Mouse (Mus musculus) limb, embryonic 14.5 days (tissue): ENCODE data around the gene Disp2. TPM values are rescaled to one million over a fixed set of nuclear protein-coding genes. Genes with fewer than 3 reads are reported as not detected.

ENCODE experiments used
- ATAC-seq: fragments of 200-750 bp; cut with Nextera tagmentation; 2 replicates; pipeline ENCODE4 v1.8.0; 2017; ENCODE audit warnings: low read depth, moderate number of reproducible peaks, moderate TSS enrichment; ENCODE audit not compliant: low FRiP score
- DNase-seq: peaks from one replicate; pipeline ENCODE4 v3.0.0-alpha.2; 2015; ENCODE audit warnings: low spot score
- H3K27ac ChIP-seq: fragments of 300-500 bp; sonication (generic); replicated peaks from 2 replicates; pipeline ENCODE4 v1.5.1; 2014; ENCODE audit warnings: low read depth, mild to moderate bottlenecking, low read length, moderate library complexity, mixed read lengths
- H3K27me3 ChIP-seq: fragments of 300-500 bp; sonication (generic); 2 replicates; pipeline ENCODE4 v1.6.1; 2014; ENCODE audit warnings: low read length, mixed read lengths; ENCODE audit not compliant: control insufficient read depth, insufficient read depth
- H3K36me3 ChIP-seq: fragments of 300-500 bp; sonication (generic); 2 replicates; pipeline ENCODE4 v1.6.1; 2014; ENCODE audit warnings: mild to moderate bottlenecking, low read length, moderate library complexity, mixed read lengths; ENCODE audit not compliant: control insufficient read depth, insufficient read depth
- H3K4me1 ChIP-seq: fragments of 300-500 bp; sonication (generic); 2 replicates; pipeline ENCODE4 v1.6.1; 2014; ENCODE audit warnings: antibody characterized with exemption, low read length, mixed read lengths; ENCODE audit not compliant: control insufficient read depth, insufficient read depth
- H3K4me2 ChIP-seq: fragments of 300-500 bp; sonication (generic); replicated peaks from 2 replicates; pipeline ENCODE4 v1.6.1; 2014; ENCODE audit warnings: low read depth, mild to moderate bottlenecking, low read length, moderate library complexity; ENCODE audit not compliant: severe bottlenecking
- H3K4me3 ChIP-seq: fragments of 300-500 bp; sonication (generic); replicated peaks from 2 replicates; pipeline ENCODE4 v1.5.1; 2014; ENCODE audit warnings: low read length
- H3K9ac ChIP-seq: fragments of 300-500 bp; sonication (generic); 2 replicates; pipeline ENCODE4 v1.6.1; 2014; ENCODE audit warnings: mild to moderate bottlenecking, low read depth, low read length, moderate library complexity; ENCODE audit not compliant: severe bottlenecking
- H3K9me3 ChIP-seq: fragments of 300-500 bp; sonication (generic); 2 replicates; pipeline ENCODE4 v1.6.1; 2016; ENCODE audit warnings: low read length; ENCODE audit not compliant: control insufficient read depth
- POLR2A ChIP-seq: fragments of 200-500 bp; IDR thresholded peaks from 2 replicates; pipeline ENCODE4 v1.8.0; 2012; ENCODE audit warnings: inconsistent platforms, mild to moderate bottlenecking, moderate library complexity, borderline replicate concordance; ENCODE audit not compliant: insufficient read depth, insufficient read length; ENCODE audit errors: extremely low read depth
- WGBS: fragments of 180-500 bp; shearing (Covaris S2); extraction: QIAGEN DNeasy Blood & Tissue Kit; methylation state at CpG from one replicate; pipeline ENCODE4 v1.1.7; 2014; 5-methylcytosine and 5-hydroxymethylcytosine counted together
- polyA plus RNA-seq, 2 experiments: library from polyadenylated mRNA; depleted of rRNA in 1 of 2; stranded (reverse) in 1 of 2; unstranded in 1 of 2; fragments of >200 nt; fragmentation: Nextera tagmentation in 1 of 2; extraction: Ambion mirVana in 1 of 2; gene quantifications; 2 replicates each; pipeline versions ENCODE4 v1.2.1 to v1.2.3; 2012 to 2014

Disp2 gene
- polyA plus RNA-seq, 2 experiments: 0.03 to 0.16 TPM

DNA sequence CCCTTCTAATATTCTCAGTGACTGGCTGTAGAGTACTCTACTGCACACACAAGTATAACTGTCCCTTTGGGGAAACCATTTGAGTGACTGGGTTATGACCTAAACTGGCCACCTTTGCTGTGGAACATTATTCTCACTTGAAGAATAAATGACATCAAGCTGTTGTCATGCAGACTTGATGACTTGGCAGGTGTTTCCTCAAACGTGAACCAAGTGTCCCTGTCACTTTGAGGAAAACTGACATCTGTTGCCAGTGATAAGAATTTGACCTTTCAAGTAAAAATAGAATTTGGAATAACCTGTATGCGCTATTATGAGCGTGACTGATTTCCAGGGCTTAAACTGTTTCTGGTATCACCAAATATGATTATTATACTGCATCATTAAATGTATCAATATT lies 39.2 kb upstream of the Disp2 start:
- H3K27me3 ChIP-seq: 0 out of 2 replicates have a peak, but pooled peaks cover 12% of the 10 kb centered on the region
- H3K4me3 ChIP-seq: no peak overlapping the region
- ATAC-seq: no peak
- no peaks in the 10 kb centered on the region for H3K9me3 ChIP-seq
- no peak overlapping the region for H3K27ac ChIP-seq
- no peak overlapping the region for H3K9ac ChIP-seq
- 72% methylated on average over 3 of the region's 3 CpGs for WGBS
- no peak overlapping the region for H3K4me2 ChIP-seq
- H3K36me3 ChIP-seq: no peaks in the 10 kb centered on the region
- peaks cover 4% of the 10 kb centered on the region; the same call in 1 of the 2 replicates for H3K4me1 ChIP-seq
- TF ChIP-seq POLR2A: no peak
- DNase-seq: no peak

DNA sequence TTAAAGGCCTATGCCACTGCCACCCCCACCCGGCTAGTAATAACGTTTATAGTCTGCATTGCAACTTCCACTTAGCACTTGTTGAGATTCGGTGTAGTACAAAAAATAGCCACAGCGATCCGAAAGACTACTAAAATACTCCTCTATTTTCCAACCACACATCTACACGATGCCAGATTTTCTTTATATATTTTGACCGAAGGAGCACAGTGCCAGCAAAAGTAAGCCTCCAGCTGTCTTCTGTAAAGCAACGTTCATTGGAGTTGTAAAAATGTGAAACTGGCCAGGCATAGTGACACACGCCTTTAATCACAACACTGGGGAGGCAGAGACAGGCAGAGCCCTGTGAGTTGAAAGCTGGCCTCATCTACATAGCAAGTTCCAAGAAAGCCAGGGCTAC lies 38.3 kb upstream of the Disp2 start:
- TF ChIP-seq POLR2A: no peak
- ATAC-seq: no peak
- H3K9ac ChIP-seq: no peak overlapping the region
- H3K9me3 ChIP-seq: no peaks in the 10 kb centered on the region
- no peak overlapping the region for H3K4me2 ChIP-seq
- no peak overlapping the region for H3K4me3 ChIP-seq
- 47% methylated on average over 9 of the region's 9 CpGs for WGBS
- 0 out of 2 replicates have a peak, but pooled peaks cover 12% of the 10 kb centered on the region for H3K27me3 ChIP-seq
- DNase-seq: no peak
- H3K36me3 ChIP-seq: no peaks in the 10 kb centered on the region
- no peak overlapping the region for H3K27ac ChIP-seq
- peaks cover 4% of the 10 kb centered on the region; the same call in 1 of the 2 replicates for H3K4me1 ChIP-seq

DNA sequence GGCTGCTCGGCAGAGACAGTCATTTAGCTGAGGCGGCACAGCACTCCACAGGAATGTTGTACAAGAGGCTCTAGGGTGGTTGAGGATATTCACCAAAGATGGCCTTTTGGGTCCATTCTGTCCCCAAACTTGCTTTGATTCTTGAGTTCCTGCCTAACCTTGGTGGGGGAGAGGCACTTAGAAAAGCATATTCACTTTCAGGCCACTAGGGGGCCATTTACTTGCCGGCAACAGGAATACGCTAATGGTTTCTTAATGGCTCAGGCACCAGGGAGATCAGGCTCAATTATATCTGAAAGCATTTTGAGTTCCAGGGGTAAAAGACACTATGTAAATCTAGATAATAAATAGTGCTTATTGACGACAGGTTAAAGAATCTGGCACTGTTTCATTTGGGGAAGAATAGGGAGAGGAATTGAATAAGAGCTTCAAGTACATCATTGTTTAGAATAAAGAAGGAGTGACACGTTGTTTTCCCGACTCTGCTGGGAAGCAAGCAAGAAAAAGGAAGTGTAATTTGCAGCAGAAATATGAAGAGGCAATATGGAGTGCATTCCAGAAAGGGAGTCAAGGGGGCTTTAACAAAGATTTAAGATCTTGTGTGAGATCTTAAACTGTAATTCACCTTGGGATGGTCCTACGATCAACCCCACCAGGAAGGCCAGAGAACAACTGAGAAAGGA lies 36.1 kb upstream of the Disp2 start:
- 0 out of 2 replicates have a peak, but pooled peaks cover 12% of the 10 kb centered on the region for H3K27me3 ChIP-seq
- H3K36me3 ChIP-seq: no peaks in the 10 kb centered on the region
- no peaks in the 10 kb centered on the region for H3K9me3 ChIP-seq
- H3K4me3 ChIP-seq: no peak overlapping the region
- TF ChIP-seq POLR2A: no peak
- 26% methylated on average over 8 of the region's 8 CpGs for WGBS
- DNase-seq (peak; percentile 54), ATAC-seq (no peak)
- H3K4me2 ChIP-seq: no peak overlapping the region
- H3K4me1 ChIP-seq: peaks cover 19% of the 10 kb centered on the region
- H3K27ac ChIP-seq: no peak overlapping the region
- H3K9ac ChIP-seq: no peak overlapping the region

DNA sequence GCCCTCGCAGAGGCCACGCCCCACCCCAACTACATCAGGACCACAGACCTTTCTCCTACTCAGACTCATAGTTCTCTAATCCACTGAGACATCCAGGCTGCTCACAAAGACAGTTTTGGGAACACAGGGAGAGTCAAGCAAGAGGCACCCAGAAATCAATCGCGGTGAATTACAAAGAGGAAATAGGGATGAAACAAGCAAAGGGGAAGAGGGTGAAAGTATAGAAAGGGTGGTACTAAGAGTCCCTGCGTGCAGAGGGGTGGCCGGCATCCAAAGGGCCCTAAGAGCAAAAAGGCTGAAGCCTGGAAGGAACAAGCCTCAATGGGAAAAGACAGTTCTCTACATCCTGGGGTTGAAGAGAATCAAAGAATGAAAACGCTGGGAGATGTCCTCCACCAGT lies 34.9 kb upstream of the Disp2 start:
- H3K9ac ChIP-seq: no peak overlapping the region
- no peaks in the 10 kb centered on the region for H3K9me3 ChIP-seq
- TF ChIP-seq POLR2A: no peak
- 0 out of 2 replicates have a peak, but pooled peaks cover 12% of the 10 kb centered on the region for H3K27me3 ChIP-seq
- H3K4me3 ChIP-seq: 0 out of 2 replicates have a peak overlapping the region, but pooled peaks have one; percentile 74
- peak overlapping the region; percentile 96; the same call in 1 of the 2 replicates for H3K4me2 ChIP-seq
- H3K4me1 ChIP-seq: peaks cover 29% of the 10 kb centered on the region
- no peaks in the 10 kb centered on the region; the same call in 1 of the 2 replicates for H3K36me3 ChIP-seq
- 10% methylated on average over 7 of the region's 7 CpGs for WGBS
- no peak for DNase-seq
- ATAC-seq: no peak
- no peak overlapping the region for H3K27ac ChIP-seq

DNA sequence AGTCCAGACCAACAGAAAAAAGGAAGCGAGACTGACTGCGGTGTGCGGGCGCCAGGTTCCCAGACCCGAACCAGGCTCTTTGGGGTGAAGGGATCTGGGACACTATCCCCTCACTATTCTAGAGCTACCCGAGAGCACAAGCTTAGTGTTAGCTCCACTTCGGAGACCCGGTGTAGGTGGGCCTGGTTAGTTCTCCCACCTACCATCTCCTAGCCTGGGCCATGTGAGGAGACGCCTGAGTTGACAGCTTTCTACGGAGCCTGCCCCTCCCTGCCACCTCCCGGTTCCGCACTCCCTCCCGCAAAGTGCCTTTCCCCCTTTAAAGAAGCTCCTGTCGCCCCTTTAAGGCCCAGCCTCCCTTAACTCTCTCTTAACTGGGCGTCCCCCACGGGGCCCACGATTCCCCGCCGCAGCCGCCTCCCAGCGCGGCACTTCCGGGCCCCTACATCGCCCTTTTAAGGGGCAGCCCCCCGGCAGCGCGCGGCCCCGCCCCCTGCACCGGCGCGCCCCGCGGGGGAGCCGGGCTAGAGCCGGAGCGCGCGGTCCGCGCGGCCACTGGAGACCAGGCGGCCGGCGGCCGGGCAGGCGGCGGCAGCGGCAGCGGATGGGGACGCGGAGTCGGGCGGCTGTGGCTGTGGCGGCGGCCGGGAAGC lies 34.2 kb upstream of the Disp2 start, which contains the start of gene Inafm2:
Gene Inafm2, plus strand, starts transcription at position 527 of the 653 bp plus-strand sequence.
- Histone ChIP-seq H3K9me3 (no peaks in the 10 kb centered on the region), H3K36me3 (no peaks in the 10 kb centered on the region; the same call in 1 of the 2 replicates), H3K9ac (peak within 1 kb of the TSS; percentile 82), H3K4me1 (peaks cover 36% of the 10 kb centered on the region), H3K4me2 (peak within 1 kb of the TSS; percentile 96), H3K4me3 (peak within 1 kb of the TSS; percentile 74), H3K27ac (no peak within 1 kb of the TSS; the same call in 1 of the 2 replicates), H3K27me3 (0 out of 2 replicates have a peak, but pooled peaks cover 12% of the 10 kb centered on the region)
- 2% methylated on average over 44 of the region's 57 CpGs for WGBS
- DNase-seq (peak; percentile 89), ATAC-seq (peak; percentile 92)
- no peak for TF ChIP-seq POLR2A
